Mouse (Mus musculus): ENCODE measurements around the gene Pcx. TPM values are rescaled to one million over a fixed set of nuclear protein-coding genes. Genes with fewer than 3 reads are reported as not detected.
"Not testable (repeated sequence)": the region's sequence is repeated elsewhere in the genome, so short reads cannot be mapped to it uniquely, and the experiment has no call there.

Gene Pcx
- polyA plus RNA-seq, 1 experiment = 41.9 TPM

DNA sequence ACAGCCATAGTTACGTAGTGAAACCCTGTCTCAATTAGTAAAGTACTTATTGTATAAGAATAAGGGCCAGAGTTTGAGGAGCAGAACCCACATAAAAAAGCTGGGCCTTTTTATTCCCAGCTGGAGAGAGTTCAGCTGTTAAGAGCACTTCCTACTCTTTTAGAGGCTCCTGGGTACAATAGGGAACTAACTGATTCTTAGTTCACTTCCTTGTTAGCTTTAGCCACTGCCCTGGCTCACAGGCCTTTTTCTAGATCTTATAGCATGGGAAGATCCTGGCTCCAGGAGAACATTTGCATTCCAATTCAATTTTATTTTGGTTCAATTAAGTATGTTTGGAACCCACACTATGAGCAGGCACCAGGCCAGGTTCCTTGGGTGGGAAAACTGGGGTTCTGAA is 61.4 kb downstream of the Pcx start:
- no peak overlapping the region for H3K4me3 ChIP-seq (ENCODE audit: control insufficient read depth, insufficient read depth, low read length)
- H3K4me1 ChIP-seq (replicated peaks; ENCODE audit: control insufficient read depth, insufficient read depth, low read length) = no peaks in the 10 kb centered on the region
- no peak for DNase-seq
- no peak overlapping the region for H3K27ac ChIP-seq (ENCODE audit: control insufficient read depth, insufficient read depth, low read length)
- no peak for TF ChIP-seq POLR2A (IDR thresholded peaks at IDR 0.05; ENCODE audit: control insufficient read depth, extremely low read depth, insufficient read depth, low read length, poor library complexity)
- TF ChIP-seq CTCF (IDR thresholded peaks at IDR 0.05; ENCODE audit: borderline replicate concordance, control insufficient read depth, extremely low read depth, insufficient read depth, low read length, poor library complexity) = no peak
- H3K36me3 ChIP-seq (ENCODE audit: control insufficient read depth, insufficient read depth, low read length) = no peaks in the 10 kb centered on the region
- no peaks in the 10 kb centered on the region for H3K27me3 ChIP-seq (ENCODE audit: control insufficient read depth, insufficient read depth, low read length)
- WGBS = 94% methylated on average over 1 of the region's 1 CpGs

DNA sequence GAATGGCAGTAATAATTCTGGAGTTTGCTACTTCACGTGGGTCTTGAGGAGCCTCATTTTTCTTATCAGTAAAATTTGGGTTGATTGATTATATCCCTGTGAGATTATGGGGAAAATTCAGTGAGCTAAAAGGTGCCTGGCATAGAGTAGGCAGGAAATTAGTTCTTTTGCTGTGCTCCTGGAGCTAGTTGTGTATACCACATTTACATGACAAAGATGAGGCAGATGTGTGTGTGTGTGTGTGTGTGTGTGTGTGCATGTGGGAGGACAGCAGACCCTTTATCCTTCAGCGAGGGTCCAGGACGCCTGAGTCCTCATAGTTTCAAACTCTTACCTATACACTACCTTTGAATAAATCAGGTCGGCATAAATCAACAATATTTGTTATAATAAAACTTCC is 61.8 kb downstream of the Pcx start:
- Histone ChIP-seq H3K4me3 (ENCODE audit: control insufficient read depth, insufficient read depth, low read length) (no peak overlapping the region), H3K4me1 (replicated peaks; ENCODE audit: control insufficient read depth, insufficient read depth, low read length) (no peaks in the 10 kb centered on the region), H3K27ac (ENCODE audit: control insufficient read depth, insufficient read depth, low read length) (no peak overlapping the region), H3K36me3 (ENCODE audit: control insufficient read depth, insufficient read depth, low read length) (no peaks in the 10 kb centered on the region), H3K27me3 (ENCODE audit: control insufficient read depth, insufficient read depth, low read length) (no peaks in the 10 kb centered on the region)
- no peak for DNase-seq
- WGBS = 93% methylated on average over 4 of the region's 4 CpGs
- TF ChIP-seq CTCF (IDR thresholded peaks at IDR 0.05; ENCODE audit: borderline replicate concordance, control insufficient read depth, extremely low read depth, insufficient read depth, low read length, poor library complexity) = no peak
- TF ChIP-seq POLR2A (IDR thresholded peaks at IDR 0.05; ENCODE audit: control insufficient read depth, extremely low read depth, insufficient read depth, low read length, poor library complexity) = no peak

GRCm38 (mm10) chr19:4572467-4572866 is 62.2 kb downstream of the Pcx start:
- Histone ChIP-seq H3K4me1 (replicated peaks; ENCODE audit: control insufficient read depth, insufficient read depth, low read length) (no peaks in the 10 kb centered on the region), H3K4me3 (ENCODE audit: control insufficient read depth, insufficient read depth, low read length) (no peak overlapping the region), H3K27me3 (ENCODE audit: control insufficient read depth, insufficient read depth, low read length) (no peaks in the 10 kb centered on the region), H3K36me3 (ENCODE audit: control insufficient read depth, insufficient read depth, low read length) (no peaks in the 10 kb centered on the region), H3K27ac (ENCODE audit: control insufficient read depth, insufficient read depth, low read length) (no peak overlapping the region)
- no peak for DNase-seq
- 95% methylated on average over 8 of the region's 8 CpGs for WGBS
- TF ChIP-seq CTCF (IDR thresholded peaks at IDR 0.05; ENCODE audit: borderline replicate concordance, control insufficient read depth, extremely low read depth, insufficient read depth, low read length, poor library complexity) = no peak
- TF ChIP-seq POLR2A (IDR thresholded peaks at IDR 0.05; ENCODE audit: control insufficient read depth, extremely low read depth, insufficient read depth, low read length, poor library complexity) = no peak

- H3K36me3 ChIP-seq (ENCODE audit: control insufficient read depth, insufficient read depth, low read length) = no peaks in the 10 kb centered on the region
- H3K27ac ChIP-seq (ENCODE audit: control insufficient read depth, insufficient read depth, low read length) = no peak overlapping the region
- H3K4me3 ChIP-seq (ENCODE audit: control insufficient read depth, insufficient read depth, low read length) = no peak overlapping the region
- no peaks in the 10 kb centered on the region for H3K27me3 ChIP-seq (ENCODE audit: control insufficient read depth, insufficient read depth, low read length)
- 92% methylated on average over 1 of the region's 1 CpGs for WGBS
- DNase-seq = no peak
- TF ChIP-seq POLR2A (IDR thresholded peaks at IDR 0.05; ENCODE audit: control insufficient read depth, extremely low read depth, insufficient read depth, low read length, poor library complexity) (no peak), CTCF (IDR thresholded peaks at IDR 0.05; ENCODE audit: borderline replicate concordance, control insufficient read depth, extremely low read depth, insufficient read depth, low read length, poor library complexity) (no peak)
- H3K4me1 ChIP-seq (replicated peaks; ENCODE audit: control insufficient read depth, insufficient read depth, low read length) = no peaks in the 10 kb centered on the region
These were observed 63.0 kb downstream of the Pcx start for GRCm38 (mm10) chr19:4573241-4573640.

DNA sequence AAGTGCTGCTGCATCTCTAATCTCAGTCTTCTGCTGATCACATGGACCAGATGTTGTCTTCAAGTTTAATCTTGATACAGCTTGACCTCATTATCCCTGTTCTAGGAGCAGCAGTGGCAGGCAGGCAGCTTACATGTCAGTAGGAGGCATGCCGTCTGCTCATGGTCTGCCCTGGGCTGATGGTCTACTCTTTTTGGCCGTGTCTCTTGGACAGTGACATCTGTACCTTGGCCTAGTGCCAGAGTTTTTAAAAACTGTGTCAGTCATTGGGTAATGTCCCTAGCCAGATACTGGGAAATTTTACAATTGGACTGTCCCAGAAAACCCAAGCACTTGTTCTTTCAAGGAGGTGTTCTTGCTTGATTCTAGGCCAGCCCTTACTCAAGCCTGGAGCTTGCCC is 68.5 kb downstream of the Pcx start:
- WGBS = 92% methylated on average over 2 of the region's 2 CpGs
- DNase-seq = no peak
- H3K27me3 ChIP-seq (ENCODE audit: control insufficient read depth, insufficient read depth, low read length) = no peaks in the 10 kb centered on the region
- no peak overlapping the region for H3K27ac ChIP-seq (ENCODE audit: control insufficient read depth, insufficient read depth, low read length)
- H3K36me3 ChIP-seq (ENCODE audit: control insufficient read depth, insufficient read depth, low read length) = no peaks in the 10 kb centered on the region
- H3K4me3 ChIP-seq (ENCODE audit: control insufficient read depth, insufficient read depth, low read length) = no peak overlapping the region
- H3K4me1 ChIP-seq (replicated peaks; ENCODE audit: control insufficient read depth, insufficient read depth, low read length) = no peaks in the 10 kb centered on the region
- TF ChIP-seq POLR2A (IDR thresholded peaks at IDR 0.05; ENCODE audit: control insufficient read depth, extremely low read depth, insufficient read depth, low read length, poor library complexity) (no peak), CTCF (IDR thresholded peaks at IDR 0.05; ENCODE audit: borderline replicate concordance, control insufficient read depth, extremely low read depth, insufficient read depth, low read length, poor library complexity) (no peak)

DNA sequence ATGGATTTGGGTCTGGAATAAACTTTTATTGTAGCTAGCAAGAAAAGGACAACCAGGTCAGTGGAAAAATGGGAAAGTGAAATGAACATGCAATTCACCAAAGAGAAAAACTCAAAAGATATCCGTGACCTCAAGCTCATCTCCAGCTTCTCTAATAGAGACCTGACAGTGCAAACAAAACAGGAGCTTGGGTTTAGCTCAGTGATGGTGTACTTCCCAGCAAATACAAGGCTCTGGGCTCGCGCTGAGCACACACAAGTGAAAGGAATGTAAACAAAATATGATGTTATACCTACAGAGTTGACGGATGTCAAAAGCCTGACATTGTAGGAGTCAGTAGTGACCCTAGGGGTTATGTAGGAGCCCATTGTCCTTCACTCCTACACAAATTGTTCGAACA is 69.0 kb downstream of the Pcx start:
- Histone ChIP-seq H3K36me3 (ENCODE audit: control insufficient read depth, insufficient read depth, low read length) (no peaks in the 10 kb centered on the region), H3K27me3 (ENCODE audit: control insufficient read depth, insufficient read depth, low read length) (no peaks in the 10 kb centered on the region), H3K4me3 (ENCODE audit: control insufficient read depth, insufficient read depth, low read length) (no peak overlapping the region), H3K4me1 (replicated peaks; ENCODE audit: control insufficient read depth, insufficient read depth, low read length) (no peaks in the 10 kb centered on the region), H3K27ac (ENCODE audit: control insufficient read depth, insufficient read depth, low read length) (no peak overlapping the region)
- TF ChIP-seq POLR2A (IDR thresholded peaks at IDR 0.05; ENCODE audit: control insufficient read depth, extremely low read depth, insufficient read depth, low read length, poor library complexity) (no peak), CTCF (IDR thresholded peaks at IDR 0.05; ENCODE audit: borderline replicate concordance, control insufficient read depth, extremely low read depth, insufficient read depth, low read length, poor library complexity) (no peak)
- DNase-seq = no peak
- WGBS = 96% methylated on average over 5 of the region's 5 CpGs

GRCm38 (mm10) chr19:4583856-4584255 is 73.6 kb downstream of the Pcx start:
- H3K4me3 ChIP-seq (ENCODE audit: control insufficient read depth, insufficient read depth, low read length) = no peak overlapping the region
- no peak for DNase-seq
- no peaks in the 10 kb centered on the region for H3K4me1 ChIP-seq (replicated peaks; ENCODE audit: control insufficient read depth, insufficient read depth, low read length)
- H3K27ac ChIP-seq (ENCODE audit: control insufficient read depth, insufficient read depth, low read length) = no peak overlapping the region
- H3K27me3 ChIP-seq (ENCODE audit: control insufficient read depth, insufficient read depth, low read length) = no peaks in the 10 kb centered on the region
- TF ChIP-seq CTCF (IDR thresholded peaks at IDR 0.05; ENCODE audit: borderline replicate concordance, control insufficient read depth, extremely low read depth, insufficient read depth, low read length, poor library complexity) (no peak), POLR2A (IDR thresholded peaks at IDR 0.05; ENCODE audit: control insufficient read depth, extremely low read depth, insufficient read depth, low read length, poor library complexity) (no peak)
- H3K36me3 ChIP-seq (ENCODE audit: control insufficient read depth, insufficient read depth, low read length) = no peaks in the 10 kb centered on the region
- 77% methylated on average over 2 of the region's 2 CpGs for WGBS

DNA sequence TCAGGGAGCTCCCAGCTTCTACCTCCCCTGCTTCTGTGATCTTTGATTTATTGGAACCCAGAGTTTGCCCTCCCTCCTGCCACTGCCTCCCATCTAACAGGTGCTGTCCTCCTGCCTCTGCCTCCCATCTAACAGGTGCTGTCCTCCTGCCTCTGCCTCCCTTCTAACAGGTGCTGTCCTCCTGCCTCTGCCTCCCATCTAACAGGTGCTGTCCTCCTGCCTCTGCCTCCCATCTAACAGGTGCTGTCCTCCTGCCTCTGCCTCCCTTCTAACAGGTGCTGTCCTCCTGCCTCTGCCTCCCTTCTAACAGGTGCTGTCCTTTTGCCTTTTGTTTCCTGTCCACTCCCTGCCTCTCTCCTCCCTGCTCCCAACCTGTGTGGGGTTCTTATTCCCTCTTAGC is 76.5 kb downstream of the Pcx start:
- H3K4me3 ChIP-seq (ENCODE audit: control insufficient read depth, insufficient read depth, low read length); DNase-seq; H3K27ac ChIP-seq (ENCODE audit: control insufficient read depth, insufficient read depth, low read length); H3K27me3 ChIP-seq (ENCODE audit: control insufficient read depth, insufficient read depth, low read length); H3K36me3 ChIP-seq (ENCODE audit: control insufficient read depth, insufficient read depth, low read length); H3K4me1 ChIP-seq (replicated peaks; ENCODE audit: control insufficient read depth, insufficient read depth, low read length): not testable (repeated sequence)

Data from thymus, adult 2 months (tissue).